Mouse (Mus musculus) hindbrain, embryonic 13.5 days (tissue): ENCODE results near the gene Smco4. TPM values are rescaled to one million over a fixed set of nuclear protein-coding genes. Genes with fewer than 3 reads are reported as not detected.

ENCODE experiments used
- ATAC-seq: fragments of 200-750 bp; cut with Nextera tagmentation; 2 replicates; pipeline ENCODE4 v1.8.0; 2017; ENCODE audit warnings: moderate TSS enrichment; ENCODE audit not compliant: low FRiP score
- H3K27ac ChIP-seq: fragments of 300-500 bp; sonication (generic); 2 replicates; pipeline ENCODE4 v1.5.1; 2015; ENCODE audit warnings: inconsistent platforms, mild to moderate bottlenecking, moderate library complexity
- H3K27me3 ChIP-seq: fragments of 300-500 bp; sonication (generic); 2 replicates; pipeline ENCODE4 v1.6.1; 2015; ENCODE audit warnings: mild to moderate bottlenecking, inconsistent platforms
- H3K36me3 ChIP-seq: fragments of 300-500 bp; sonication (generic); 2 replicates; pipeline ENCODE4 v1.6.1; 2015; ENCODE audit warnings: mild to moderate bottlenecking, inconsistent platforms
- H3K4me1 ChIP-seq: fragments of 300-500 bp; sonication (generic); replicated peaks from 2 replicates; pipeline ENCODE4 v1.6.1; 2015; ENCODE audit warnings: inconsistent platforms
- H3K4me2 ChIP-seq: fragments of 300-500 bp; sonication (generic); 2 replicates; pipeline ENCODE4 v1.6.1; 2015; ENCODE audit warnings: inconsistent platforms, mild to moderate bottlenecking, moderate library complexity
- H3K4me3 ChIP-seq: fragments of 300-500 bp; sonication (generic); 2 replicates; pipeline ENCODE4 v1.5.1; 2015; ENCODE audit warnings: mild to moderate bottlenecking, inconsistent platforms
- H3K9ac ChIP-seq: fragments of 300-500 bp; sonication (generic); 2 replicates; pipeline ENCODE4 v1.6.1; 2015; ENCODE audit warnings: mild to moderate bottlenecking, inconsistent platforms
- H3K9me3 ChIP-seq: fragments of 300-500 bp; sonication (generic); 2 replicates; pipeline ENCODE4 v1.6.1; 2016; ENCODE audit warnings: inconsistent platforms
- WGBS: fragments of 180-500 bp; shearing (Covaris S2); methylation state at CpG from one replicate; pipeline ENCODE4 v1.1.7; 2015; 5-methylcytosine and 5-hydroxymethylcytosine counted together
- polyA plus RNA-seq: library from polyadenylated mRNA; unstranded; fragments of >200 nt; fragmentation: Nextera tagmentation; extraction: Ambion mirVana; gene quantifications from 2 replicates; pipeline ENCODE4 v1.2.1, GENCODE M21; 2015

Gene Smco4
- polyA plus RNA-seq, 1 experiment from 2014 or later: 1.0 TPM

DNA sequence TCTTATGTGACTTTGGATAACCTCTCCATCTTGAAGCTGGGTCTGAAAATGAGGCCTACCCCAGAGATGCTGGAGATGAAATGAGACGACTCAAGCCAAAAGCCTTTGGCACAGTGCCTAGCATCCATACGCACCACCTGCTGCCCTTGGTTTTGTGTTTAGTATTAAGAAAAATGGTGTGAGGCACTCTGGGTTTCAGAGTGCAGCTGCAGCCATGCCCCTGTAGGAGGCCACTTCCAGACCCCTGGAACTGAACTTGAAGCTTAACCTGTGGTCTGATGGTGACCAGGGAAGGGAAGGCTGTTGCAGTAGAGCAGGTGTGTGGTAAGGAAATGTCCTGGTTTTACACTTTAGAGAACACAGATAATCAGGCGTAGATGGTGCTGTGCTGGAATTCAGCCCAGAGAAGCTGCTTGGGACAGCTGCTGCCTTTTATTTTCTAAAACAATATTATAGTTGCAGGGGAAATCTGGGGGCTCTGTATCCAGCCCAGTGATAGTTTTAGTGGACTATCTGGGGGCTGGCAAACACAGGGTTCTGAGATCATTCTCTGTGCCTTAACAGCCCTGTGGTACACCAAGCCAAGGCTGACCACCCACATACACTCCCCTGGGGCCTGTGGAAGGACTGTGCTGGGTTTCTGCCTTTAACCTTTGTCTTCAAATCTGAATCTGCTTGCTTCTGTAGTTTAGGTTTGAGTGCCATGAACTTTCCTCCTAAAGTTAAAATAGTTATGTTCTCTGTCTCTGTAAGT, 17.5 kb downstream of the Smco4 start:
- peak overlapping the region; percentile 30 for H3K27ac ChIP-seq
- peak; percentile 58; the same call in 1 of the 2 replicates for ATAC-seq
- H3K4me1 ChIP-seq: peaks cover 32% of the 10 kb centered on the region
- H3K4me2 ChIP-seq: no peak overlapping the region
- no peak overlapping the region for H3K4me3 ChIP-seq
- H3K36me3 ChIP-seq: no peaks in the 10 kb centered on the region
- WGBS: 41% methylated on average over 3 of the region's 3 CpGs
- no peaks in the 10 kb centered on the region for H3K27me3 ChIP-seq
- no peak overlapping the region for H3K9ac ChIP-seq
- no peaks in the 10 kb centered on the region for H3K9me3 ChIP-seq

GRCm38 (mm10) chr9:15512918-15513317, 19.7 kb downstream of the Smco4 start:
- no peak overlapping the region for H3K4me3 ChIP-seq
- H3K4me2 ChIP-seq: no peak overlapping the region
- H3K9me3 ChIP-seq: no peaks in the 10 kb centered on the region
- 62% methylated on average over 7 of the region's 7 CpGs for WGBS
- 0 out of 2 replicates have a peak overlapping the region, but pooled peaks have one; percentile 1 for H3K27ac ChIP-seq
- no peak overlapping the region for H3K9ac ChIP-seq
- H3K36me3 ChIP-seq: no peaks in the 10 kb centered on the region
- H3K4me1 ChIP-seq: peaks cover 30% of the 10 kb centered on the region
- H3K27me3 ChIP-seq: no peaks in the 10 kb centered on the region
- no peak for ATAC-seq

DNA sequence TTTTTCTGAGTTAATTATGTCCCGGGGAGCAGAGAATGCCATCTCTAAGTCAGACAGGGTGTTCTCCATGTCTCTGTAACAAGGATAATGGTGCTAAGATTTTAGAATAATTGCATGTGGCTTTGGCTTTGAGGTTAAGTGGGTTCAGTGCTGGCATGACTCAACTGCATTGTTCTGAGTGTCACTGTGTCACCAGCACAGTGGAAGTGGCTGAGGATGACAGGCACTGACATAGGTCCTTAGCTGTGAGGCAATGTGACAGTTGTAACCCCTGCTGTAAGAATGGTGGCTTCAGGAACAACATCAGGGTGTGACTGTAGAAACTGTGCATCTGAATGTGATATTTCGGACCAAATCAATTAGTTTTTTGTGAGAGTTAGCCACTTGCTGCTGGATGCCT, 22.8 kb downstream of the Smco4 start:
- Histone ChIP-seq H3K9me3 (no peaks in the 10 kb centered on the region), H3K4me1 (peaks cover 19% of the 10 kb centered on the region), H3K9ac (no peak overlapping the region), H3K27ac (no peak overlapping the region), H3K36me3 (no peaks in the 10 kb centered on the region), H3K27me3 (no peaks in the 10 kb centered on the region), H3K4me2 (no peak overlapping the region), H3K4me3 (no peak overlapping the region)
- no peak for ATAC-seq
- 68% methylated on average over 2 of the region's 2 CpGs for WGBS

DNA sequence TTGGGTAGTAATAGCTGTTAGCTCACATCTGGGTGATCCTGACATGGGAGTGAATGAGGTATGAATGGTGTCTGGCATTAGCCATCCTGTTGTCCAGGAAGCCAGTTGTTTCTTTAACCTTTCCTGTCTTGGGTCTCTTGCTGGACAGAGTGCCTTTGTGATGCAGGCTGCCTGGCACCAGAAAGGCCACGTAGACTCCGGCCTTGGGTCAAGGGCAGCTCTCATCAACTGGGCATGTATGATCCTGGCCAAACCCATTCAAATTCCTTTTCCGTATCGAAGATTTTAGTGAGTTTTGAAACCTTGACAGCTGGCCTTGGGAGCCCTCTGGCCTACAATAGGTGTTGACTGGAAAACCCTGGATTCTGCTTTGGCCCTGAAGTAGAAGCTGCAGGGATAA, 24.7 kb downstream of the Smco4 start:
- Histone ChIP-seq H3K36me3 (no peaks in the 10 kb centered on the region), H3K9me3 (no peaks in the 10 kb centered on the region), H3K9ac (no peak overlapping the region), H3K4me3 (no peak overlapping the region), H3K27ac (no peak overlapping the region), H3K4me2 (no peak overlapping the region), H3K27me3 (no peaks in the 10 kb centered on the region), H3K4me1 (peaks cover 9% of the 10 kb centered on the region; the same call in 1 of the 2 replicates)
- no peak for ATAC-seq
- WGBS: 91% methylated on average over 4 of the region's 4 CpGs

- Histone ChIP-seq H3K4me1 (peaks cover 6% of the 10 kb centered on the region), H3K27me3 (no peaks in the 10 kb centered on the region), H3K4me3 (no peak overlapping the region), H3K9ac (no peak overlapping the region), H3K9me3 (no peaks in the 10 kb centered on the region), H3K27ac (no peak overlapping the region), H3K36me3 (no peaks in the 10 kb centered on the region), H3K4me2 (no peak overlapping the region)
- WGBS: 94% methylated on average over 10 of the region's 10 CpGs
- ATAC-seq: no peak
Observed at GRCm38 (mm10) chr9:15522348-15522747, 29.1 kb downstream of the Smco4 start.

- no peak for ATAC-seq
- H3K27ac ChIP-seq: no peak overlapping the region
- H3K4me2 ChIP-seq: no peak overlapping the region
- H3K36me3 ChIP-seq: no peaks in the 10 kb centered on the region
- H3K4me3 ChIP-seq: no peak overlapping the region
- no peaks in the 10 kb centered on the region for H3K9me3 ChIP-seq
- no peak overlapping the region for H3K9ac ChIP-seq
- H3K27me3 ChIP-seq: no peaks in the 10 kb centered on the region
- peaks cover 6% of the 10 kb centered on the region for H3K4me1 ChIP-seq
- 81% methylated on average over 5 of the region's 5 CpGs for WGBS
Observed at GRCm38 (mm10) chr9:15522887-15523286, 29.7 kb downstream of the Smco4 start.

DNA sequence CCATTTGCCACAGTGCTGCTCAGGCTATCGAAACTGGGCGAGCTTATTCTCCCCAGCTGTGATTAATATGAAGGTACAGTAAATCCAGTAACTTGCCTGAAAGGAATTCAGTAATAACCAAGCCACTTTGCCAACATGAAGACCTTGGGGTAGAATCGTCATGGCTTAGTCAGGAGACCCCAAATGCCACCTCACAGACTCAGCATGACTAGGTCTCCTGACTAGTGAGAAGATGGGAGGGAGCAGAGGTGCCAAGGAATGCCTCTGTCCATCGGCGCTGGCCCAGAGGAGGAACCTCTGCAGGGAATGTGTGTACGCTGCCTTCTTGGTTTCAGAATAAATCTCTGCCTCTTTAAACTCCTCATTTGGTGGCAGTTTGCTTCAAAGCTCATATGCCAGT, 30.4 kb downstream of the Smco4 start:
- 90% methylated on average over 6 of the region's 6 CpGs for WGBS
- ATAC-seq: no peak

DNA sequence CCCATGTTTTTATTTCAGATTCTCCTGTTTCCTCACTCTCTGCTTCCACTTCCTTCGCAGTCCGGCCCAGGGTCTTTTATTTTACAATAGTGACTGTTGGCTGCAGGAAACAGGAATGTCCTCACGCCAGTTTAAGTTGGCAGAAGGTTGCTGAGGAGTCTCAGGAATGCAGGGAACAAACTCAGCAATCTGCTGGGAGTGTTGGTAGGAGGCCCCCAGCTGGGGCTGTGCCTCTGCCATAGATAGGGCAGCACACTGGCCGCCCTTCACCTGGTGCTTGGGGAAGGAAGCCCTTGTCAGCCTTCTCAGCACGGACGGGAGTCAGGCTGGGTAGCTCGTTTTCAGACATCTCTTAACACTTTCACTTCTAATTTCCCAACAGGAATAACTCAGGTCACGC, 32.0 kb downstream of the Smco4 start:
- ATAC-seq: no peak
- Histone ChIP-seq H3K4me1 (peaks cover 19% of the 10 kb centered on the region), H3K27me3 (no peaks in the 10 kb centered on the region), H3K27ac (no peak overlapping the region), H3K9ac (no peak overlapping the region), H3K4me3 (no peak overlapping the region), H3K36me3 (no peaks in the 10 kb centered on the region), H3K4me2 (no peak overlapping the region), H3K9me3 (no peaks in the 10 kb centered on the region)
- WGBS: 79% methylated on average over 8 of the region's 8 CpGs

More for the DNA sequence above, 30.4 kb downstream of the Smco4 start:
- Histone ChIP-seq H3K4me2 (no peak overlapping the region), H3K4me3 (no peak overlapping the region), H3K4me1 (peaks cover 7% of the 10 kb centered on the region), H3K36me3 (no peaks in the 10 kb centered on the region), H3K9ac (no peak overlapping the region), H3K27me3 (no peaks in the 10 kb centered on the region), H3K27ac (no peak overlapping the region), H3K9me3 (no peaks in the 10 kb centered on the region)

GRCm38 (mm10) chr9:15526539-15526938, 33.3 kb downstream of the Smco4 start:
- H3K4me3 ChIP-seq: no peak overlapping the region
- H3K9ac ChIP-seq: no peak overlapping the region
- H3K4me1 ChIP-seq: peaks cover 19% of the 10 kb centered on the region
- H3K36me3 ChIP-seq: no peaks in the 10 kb centered on the region
- no peak overlapping the region for H3K27ac ChIP-seq
- 70% methylated on average over 7 of the region's 7 CpGs for WGBS
- no peak overlapping the region for H3K4me2 ChIP-seq
- H3K9me3 ChIP-seq: no peaks in the 10 kb centered on the region
- H3K27me3 ChIP-seq: no peaks in the 10 kb centered on the region
- no peak for ATAC-seq

GRCm38 (mm10) chr9:15527846-15528245, 34.6 kb downstream of the Smco4 start:
- Histone ChIP-seq H3K27ac (no peak overlapping the region), H3K36me3 (no peaks in the 10 kb centered on the region), H3K4me1 (peaks cover 19% of the 10 kb centered on the region), H3K4me2 (no peak overlapping the region), H3K27me3 (no peaks in the 10 kb centered on the region), H3K9ac (no peak overlapping the region), H3K9me3 (no peaks in the 10 kb centered on the region), H3K4me3 (no peak overlapping the region)
- no peak for ATAC-seq
- WGBS: 61% methylated on average over 6 of the region's 6 CpGs

GRCm38 (mm10) chr9:15528368-15528767, 35.1 kb downstream of the Smco4 start:
- H3K27me3 ChIP-seq: no peaks in the 10 kb centered on the region
- 81% methylated on average over 7 of the region's 7 CpGs for WGBS
- ATAC-seq: no peak
- no peaks in the 10 kb centered on the region for H3K36me3 ChIP-seq
- no peak overlapping the region for H3K4me3 ChIP-seq
- no peak overlapping the region for H3K9ac ChIP-seq
- no peak overlapping the region for H3K4me2 ChIP-seq
- no peaks in the 10 kb centered on the region for H3K9me3 ChIP-seq
- H3K4me1 ChIP-seq: peaks cover 16% of the 10 kb centered on the region
- H3K27ac ChIP-seq: no peak overlapping the region

GRCm38 (mm10) chr9:15529275-15529964, 36.2 kb downstream of the Smco4 start:
- no peaks in the 10 kb centered on the region for H3K27me3 ChIP-seq
- H3K9me3 ChIP-seq: no peaks in the 10 kb centered on the region
- peaks cover 23% of the 10 kb centered on the region for H3K4me1 ChIP-seq
- H3K36me3 ChIP-seq: no peaks in the 10 kb centered on the region
- peak; percentile 67 for ATAC-seq
- H3K9ac ChIP-seq: no peak overlapping the region
- no peak overlapping the region for H3K4me2 ChIP-seq
- no peak overlapping the region for H3K27ac ChIP-seq
- H3K4me3 ChIP-seq: no peak overlapping the region
- 61% methylated on average over 8 of the region's 8 CpGs for WGBS

GRCm38 (mm10) chr9:15529965-15530320, 36.7 kb downstream of the Smco4 start:
- no peak overlapping the region for H3K4me2 ChIP-seq
- H3K9ac ChIP-seq: no peak overlapping the region
- ATAC-seq: no peak
- no peaks in the 10 kb centered on the region for H3K27me3 ChIP-seq
- H3K36me3 ChIP-seq: no peaks in the 10 kb centered on the region
- H3K4me1 ChIP-seq: peaks cover 25% of the 10 kb centered on the region
- 94% methylated on average over 2 of the region's 2 CpGs for WGBS
- no peak overlapping the region for H3K4me3 ChIP-seq
- no peak overlapping the region; the same call in 1 of the 2 replicates for H3K27ac ChIP-seq
- no peaks in the 10 kb centered on the region for H3K9me3 ChIP-seq
